Mouse (Mus musculus) urinary bladder, postnatal 25 days (tissue): ENCODE data around the gene Ccdc22.
A peak's percentile ranks its signal among the peaks of the same experiment; 100 is the strongest.

Experiments
- DNase-seq: peaks from one replicate; pipeline ENCODE4 v3.0.0; 2022; ENCODE audit warnings: low spot score

Gene Ccdc22

DNA sequence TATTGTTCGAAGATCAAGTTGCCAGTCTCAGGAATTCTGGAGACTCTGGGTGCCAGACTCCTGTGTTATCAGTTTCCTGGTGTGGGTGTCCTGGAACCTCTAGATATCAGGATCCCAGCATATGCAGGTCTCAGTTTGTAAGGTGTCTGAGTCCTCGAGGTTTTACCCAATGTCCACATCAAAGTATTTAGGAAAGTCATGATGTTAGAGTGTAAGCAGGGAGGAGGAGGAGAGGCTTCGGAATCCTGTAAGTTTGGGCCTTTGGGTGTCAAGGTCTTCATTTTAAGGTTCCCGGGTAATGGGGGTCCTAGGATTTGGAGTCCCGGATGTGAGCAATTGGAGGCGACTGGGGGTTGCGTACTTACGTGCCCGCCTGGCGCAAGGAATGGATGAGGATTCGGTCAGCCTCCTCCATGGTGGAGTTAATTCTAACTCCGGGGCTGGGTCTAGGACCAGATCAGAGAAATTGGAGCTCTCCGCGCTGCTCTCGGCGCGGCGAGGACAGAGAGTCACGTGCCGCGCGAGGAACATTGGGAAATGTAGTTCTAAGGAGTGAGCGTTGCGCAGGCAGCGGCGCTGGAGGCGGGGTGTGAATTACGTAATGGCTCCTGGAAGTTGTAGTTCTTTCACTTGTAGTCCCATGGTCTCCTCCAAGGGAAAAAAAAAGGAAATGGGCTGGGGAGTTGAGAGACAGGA is at the start of gene Ccdc22:
Gene Ccdc22, minus strand, starts transcription at position 639 of the 696 bp plus-strand sequence.
- peak; percentile 55 for DNase-seq

DNA sequence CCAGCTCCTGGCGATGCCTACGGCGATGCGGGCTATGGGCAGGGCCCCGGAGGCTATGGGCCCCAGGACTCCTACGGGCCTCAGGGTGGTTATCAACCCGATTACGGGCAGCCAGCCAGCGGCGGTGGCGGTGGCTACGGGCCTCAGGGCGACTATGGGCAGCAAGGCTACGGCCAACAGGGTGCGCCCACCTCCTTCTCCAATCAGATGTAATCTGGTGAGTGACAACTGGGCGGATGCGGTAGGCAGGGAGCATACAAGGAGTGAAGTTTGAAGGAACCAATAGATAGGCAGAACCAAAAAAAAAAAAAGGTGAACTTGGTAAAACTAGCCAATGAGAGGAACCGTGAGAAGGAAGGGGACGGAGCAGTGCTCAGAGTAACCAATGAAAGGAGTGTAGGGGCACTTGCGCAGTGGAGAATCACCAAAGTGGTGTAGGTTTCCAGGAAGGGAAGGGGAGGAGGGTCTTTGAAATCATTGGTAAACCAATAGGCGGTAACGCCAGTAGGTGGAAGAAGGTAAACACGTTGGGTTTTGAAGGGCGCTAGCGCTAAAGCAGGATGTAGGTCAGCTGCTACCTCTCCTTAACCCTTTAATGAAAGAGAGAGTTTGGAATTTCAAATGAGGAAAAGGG is 43.5 kb upstream of the Ccdc22 start:
- peak; percentile 57 for DNase-seq

DNA sequence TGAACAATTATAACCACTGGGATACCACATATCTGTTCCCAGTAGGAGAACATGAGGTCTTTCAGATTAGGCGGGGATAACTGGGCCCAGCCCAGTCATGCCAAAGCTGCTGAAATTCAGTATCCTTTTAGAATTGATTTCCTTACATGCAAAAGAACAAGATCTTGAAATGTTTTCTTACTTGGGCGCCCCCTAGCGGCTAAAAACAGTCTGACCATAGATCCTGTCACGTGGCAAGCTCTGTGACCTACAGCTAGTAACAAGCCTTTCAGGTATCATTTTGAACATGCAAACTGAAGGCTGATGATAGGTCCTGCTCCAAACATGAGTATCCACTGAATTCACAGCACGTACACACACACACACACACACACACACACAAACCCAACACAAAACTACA is 40.0 kb upstream of the Ccdc22 start:
- DNase-seq = peak; percentile 71

DNA sequence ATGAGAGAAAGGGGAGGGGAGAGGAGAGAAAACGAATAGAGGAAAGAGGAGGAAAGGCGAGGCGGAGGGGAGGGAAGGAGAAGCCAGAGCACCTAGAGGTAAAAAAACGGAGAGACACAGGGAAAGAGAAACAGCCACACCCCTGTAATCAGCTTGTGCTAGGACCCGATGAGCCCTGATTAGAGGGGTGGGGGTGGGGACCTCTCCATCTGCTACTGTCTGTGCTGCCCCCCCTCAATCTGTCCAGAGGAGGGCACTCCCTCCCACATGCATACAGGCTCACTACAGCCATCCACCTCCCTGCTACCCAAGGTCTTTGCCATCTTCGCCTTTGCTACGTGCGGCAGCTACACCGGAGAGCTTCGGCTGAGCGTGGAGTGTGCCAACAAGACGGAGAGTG is 35.5 kb upstream of the Ccdc22 start:
- DNase-seq = no peak

DNA sequence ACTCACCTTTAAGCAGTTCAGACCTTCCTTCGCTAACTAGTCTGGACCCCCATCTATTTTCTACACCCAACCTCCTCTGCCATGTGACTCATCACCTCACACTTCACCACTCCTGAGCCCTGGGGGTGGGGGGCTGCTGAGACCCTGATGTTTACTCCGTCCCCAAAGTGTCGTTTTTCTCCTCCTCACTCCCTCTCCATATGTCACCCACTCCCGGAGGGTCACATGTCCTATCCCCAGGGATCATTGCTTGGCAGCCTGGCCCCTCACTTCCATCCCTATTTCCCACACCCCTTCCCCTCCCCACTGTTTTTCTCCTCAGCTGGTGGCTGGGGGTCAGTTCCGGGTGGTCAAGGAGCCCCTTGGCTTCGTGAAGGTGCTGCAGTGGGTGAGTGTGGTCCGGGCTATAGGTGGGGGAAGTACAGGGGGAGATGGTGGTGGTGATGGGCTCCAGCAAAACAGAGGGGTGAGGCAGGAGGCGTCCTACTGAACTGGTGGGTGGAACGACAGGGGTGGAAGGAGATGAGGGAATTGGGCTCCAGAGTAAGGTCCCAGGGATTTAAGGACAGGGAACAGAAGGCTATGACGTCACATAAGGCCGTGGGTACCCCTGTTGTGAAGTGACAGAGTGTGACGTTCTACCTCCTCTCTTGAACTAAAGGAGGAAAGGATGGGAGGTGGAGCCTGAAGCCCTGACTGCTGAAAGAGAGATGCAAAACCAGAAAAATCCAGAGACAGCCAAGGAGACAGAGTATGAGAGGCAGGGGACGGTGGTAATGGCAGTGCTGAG is 34.4 kb upstream of the Ccdc22 start:
- DNase-seq = no peak

DNA sequence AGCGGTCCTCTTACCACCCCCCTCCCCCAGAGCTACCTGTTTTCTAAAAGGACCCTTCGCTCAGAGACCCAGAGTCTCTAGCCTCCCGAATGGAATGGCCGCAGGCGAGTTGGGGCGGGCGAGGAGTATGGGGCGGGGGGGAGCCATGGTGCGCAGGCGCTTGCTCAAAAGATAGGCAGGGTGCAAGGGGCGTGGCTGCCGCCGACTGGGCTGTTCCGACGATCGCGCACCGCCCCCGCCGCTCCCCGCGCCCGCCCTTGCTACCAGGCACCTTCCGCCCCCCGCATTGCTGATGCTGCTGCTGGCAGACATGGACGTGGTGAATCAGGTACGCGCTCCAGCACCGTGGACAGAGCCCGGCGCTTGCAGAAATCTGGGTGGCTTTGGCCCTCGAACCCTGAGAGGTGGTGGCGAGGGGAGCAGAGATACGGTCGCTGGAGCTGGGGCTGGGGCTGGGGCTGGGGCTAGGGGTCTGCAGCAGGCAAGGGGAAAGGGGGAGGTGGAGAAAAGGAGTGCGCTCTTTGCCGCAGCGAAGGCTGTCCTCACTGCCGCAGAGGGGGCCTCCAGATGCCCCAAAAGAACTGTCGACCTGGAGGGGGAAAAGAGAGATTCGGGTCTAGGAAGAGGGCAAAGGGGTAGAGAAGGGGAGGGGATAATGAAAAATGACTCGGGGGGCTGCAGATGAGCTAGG is 33.2 kb upstream of the Ccdc22 start, which contains the start of gene Syp:
Gene Syp, plus strand, starts transcription at position 71 of the 691 bp plus-strand sequence.
- DNase-seq = peak; percentile 31

DNA sequence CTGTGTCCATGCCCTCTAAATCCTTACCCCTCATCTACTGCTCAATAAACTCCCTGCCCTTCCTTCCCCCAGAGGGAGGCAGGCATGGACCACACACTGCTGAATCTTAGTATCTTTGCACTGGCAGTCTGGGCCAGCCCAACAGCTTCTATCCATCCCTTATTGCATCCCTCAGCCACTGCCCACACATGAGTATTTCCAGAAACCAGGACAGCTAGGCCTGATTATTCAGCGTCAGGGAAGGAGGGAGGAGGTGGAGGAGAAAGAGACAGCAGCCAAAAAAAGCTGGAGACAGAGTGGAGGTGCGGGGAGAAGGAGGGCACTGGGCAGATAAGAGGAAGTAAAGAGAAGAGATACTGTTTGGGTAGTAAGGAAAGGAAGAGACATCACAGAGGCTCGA is 29.8 kb upstream of the Ccdc22 start:
- no peak for DNase-seq

DNA sequence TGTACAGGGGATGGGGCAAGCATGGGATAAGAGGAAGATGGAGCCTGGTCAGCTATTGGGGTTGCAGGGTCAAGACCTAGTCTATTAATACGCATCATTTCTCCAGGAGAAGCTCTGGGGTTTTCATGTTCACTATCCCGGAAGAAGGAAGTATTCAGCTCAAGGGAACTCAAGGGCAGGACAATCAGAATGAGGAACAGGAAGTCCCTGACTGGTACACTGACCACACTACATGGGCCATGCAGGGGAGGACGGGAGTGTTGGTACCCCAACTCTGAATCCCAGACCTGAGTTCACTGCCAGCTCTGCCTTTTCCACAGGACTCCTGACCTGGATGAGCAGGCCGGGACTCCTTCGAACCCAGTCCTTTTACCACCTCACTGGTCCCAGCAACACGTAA is 27.2 kb upstream of the Ccdc22 start:
- DNase-seq = no peak

DNA sequence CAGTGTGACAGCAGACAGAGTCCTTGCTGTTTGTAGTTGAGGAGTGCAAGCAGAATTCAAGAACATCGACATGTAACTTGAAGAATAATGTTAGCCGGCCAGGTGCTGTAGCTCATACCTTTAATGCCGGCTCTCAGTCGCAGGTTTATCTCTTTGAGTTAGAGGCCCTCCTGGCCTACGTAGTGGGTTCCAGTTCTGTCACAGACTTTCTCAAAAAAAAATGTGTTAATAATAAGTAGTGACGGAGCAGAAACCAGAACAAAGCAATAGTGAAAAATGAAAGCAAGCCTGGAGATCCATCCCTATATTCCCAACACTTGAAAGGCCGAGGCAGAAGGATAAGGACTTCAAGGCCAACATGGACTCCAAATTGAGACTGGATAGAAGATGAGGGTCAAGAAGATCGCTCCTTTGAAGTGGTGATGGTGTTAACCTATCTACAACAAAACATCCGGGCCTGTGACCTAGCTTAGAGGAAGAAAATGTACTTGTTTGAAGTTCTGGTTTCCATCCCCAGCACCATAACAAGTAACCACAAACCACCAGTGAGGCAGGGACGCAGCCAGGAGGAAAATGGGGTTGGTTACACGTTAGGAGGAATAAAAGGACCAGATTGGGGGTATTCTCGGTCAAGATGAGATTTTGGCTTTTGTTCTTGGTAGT is 12.7 kb upstream of the Ccdc22 start:
- no peak for DNase-seq

DNA sequence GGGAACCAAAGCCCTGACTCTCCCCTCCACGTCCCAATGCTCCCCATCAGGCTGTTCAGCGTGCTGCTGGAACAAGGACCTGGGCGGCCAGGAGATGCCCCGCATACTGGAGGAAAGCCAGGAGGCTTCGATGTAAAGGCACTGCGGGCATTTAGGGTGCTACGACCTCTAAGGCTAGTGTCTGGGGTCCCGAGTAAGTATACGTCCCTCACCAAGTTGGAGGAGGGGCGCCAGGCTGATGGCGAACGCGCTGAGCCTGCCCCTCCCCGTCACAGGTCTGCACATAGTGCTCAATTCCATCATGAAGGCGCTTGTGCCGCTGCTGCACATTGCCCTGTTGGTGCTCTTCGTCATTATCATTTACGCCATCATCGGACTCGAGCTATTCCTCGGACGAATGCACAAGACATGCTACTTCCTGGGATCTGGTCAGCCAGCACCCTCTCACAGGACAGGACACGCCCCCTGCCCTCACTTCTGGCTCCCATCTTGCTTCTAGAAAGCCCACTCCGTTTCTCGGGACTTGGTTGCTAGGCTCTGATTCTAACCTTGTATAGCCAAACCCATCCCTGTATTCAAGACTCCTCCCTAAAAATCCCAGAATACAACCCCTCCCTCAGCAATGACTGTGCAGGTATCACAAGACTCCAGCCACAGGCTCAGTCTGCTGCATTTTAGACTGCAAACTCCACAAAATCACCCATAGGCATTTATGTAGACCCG is 5.4 kb upstream of the Ccdc22 start:
- DNase-seq = no peak

DNA sequence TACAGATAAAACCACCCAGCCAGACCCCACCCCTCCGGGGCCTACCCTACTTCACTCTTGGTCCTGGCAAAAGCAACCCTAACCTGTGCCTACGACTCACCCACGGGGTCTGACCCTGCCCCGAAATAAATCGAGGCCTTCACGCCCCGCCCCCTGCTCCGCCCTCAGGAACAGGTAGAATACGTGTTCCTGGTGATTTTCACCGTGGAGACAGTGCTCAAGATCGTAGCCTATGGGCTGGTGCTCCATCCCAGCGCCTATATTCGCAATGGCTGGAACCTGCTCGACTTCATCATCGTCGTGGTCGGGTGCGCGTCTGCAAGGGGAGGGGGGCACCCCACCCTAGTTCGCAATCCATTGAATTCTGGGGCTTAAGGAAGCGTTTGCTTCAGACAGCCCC is 4.7 kb upstream of the Ccdc22 start:
- DNase-seq = no peak

DNA sequence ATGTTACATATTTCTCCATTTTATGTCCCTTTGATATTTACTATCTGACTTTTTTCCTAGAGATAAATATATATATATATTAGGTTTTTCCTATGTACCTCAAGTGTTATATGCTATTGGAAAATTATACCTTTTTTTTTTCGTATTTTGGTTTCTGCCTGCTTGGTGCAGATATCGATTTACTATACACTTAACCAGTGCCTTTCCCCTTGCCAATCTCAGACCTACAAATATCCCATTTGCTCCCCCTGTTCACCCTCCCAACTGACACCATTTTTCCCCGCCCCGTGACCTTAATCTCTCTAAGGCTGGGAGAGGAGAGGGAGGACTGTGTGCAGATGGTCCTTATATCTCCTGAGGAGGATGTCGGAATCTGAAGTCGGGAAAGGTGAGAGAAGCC is 1.5 kb upstream of the Ccdc22 start, which contains the start of gene Cacna1f:
Gene Cacna1f, plus strand, starts transcription at position 301 of the 400 bp plus-strand sequence.
- DNase-seq = no peak

DNA sequence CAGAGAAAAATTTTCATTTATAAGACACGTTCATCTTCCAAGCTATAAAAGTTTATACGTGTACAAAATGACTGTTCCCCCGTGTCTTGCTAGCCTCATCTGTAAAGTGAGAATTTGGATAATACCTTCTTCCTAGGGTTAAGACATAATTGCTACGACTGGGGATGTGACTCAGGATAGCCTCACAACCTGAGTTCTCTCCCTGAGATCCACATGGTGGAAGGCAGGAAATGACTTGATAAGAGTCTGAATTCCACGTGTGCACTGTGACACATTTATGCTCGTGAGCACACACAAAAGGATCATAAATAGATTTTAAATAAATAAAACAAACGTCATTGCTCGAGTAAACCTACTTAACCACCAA is 241 bp upstream of the Ccdc22 start:
- DNase-seq = no peak

DNA sequence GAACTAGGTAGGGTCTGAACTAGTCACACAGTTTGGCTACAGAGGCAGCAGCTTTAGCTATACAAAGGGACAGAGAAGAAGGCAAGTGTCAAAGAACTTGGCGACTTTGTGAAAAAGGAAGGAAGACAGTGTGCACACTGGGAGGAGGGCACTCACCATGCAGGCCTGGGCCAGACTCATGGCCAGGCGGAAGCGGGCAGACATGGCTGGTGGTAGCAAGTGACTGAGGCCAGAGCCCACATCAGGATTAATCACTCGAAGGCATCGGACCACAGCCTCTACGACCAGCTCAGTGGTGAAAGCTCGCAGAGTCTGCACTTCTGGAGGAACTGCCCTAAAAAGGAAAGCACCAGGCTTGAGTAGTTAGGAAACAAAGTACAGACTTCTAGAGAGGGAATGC is 1.3 kb downstream of the Ccdc22 start:
- DNase-seq = no peak

DNA sequence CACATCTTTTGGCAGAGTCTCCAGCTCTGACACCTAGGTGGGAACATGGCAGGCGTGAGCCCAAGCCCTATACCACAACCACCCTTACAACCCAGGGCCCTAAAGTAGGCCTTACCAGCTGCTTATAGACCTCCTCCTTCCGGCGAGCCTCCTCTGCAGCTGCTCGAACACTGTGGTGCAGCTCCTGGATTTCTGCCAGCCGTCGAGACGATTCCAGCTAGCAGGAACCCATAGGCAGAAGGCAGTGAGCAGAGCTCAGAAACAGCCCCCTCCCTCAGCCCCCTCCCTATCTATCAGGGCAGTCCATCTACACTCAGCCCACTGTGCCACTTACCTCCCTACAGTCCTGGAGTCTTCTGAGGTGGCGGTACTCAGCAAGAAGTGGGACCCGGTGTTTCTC is 9.9 kb downstream of the Ccdc22 start:
- no peak for DNase-seq

DNA sequence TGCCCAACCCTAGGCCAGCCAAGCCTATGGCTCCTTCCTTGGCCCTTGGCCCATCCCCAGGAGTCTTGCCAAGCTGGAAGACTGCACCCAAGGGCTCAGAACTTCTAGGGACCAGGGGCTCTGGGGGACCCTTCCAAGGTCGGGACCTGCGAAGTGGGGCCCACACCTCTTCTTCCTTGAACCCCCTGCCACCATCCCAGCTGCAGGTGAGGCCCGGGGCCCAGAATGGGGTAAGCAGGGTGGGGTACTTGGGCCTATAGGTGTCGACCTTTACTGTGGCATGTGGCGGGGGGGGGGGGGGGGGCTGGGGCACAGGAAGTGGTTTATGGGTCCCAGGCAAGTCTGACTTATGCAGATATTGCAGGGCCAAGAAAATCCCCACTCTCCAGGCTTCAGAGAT is 19.0 kb downstream of the Ccdc22 start:
- no peak for DNase-seq

DNA sequence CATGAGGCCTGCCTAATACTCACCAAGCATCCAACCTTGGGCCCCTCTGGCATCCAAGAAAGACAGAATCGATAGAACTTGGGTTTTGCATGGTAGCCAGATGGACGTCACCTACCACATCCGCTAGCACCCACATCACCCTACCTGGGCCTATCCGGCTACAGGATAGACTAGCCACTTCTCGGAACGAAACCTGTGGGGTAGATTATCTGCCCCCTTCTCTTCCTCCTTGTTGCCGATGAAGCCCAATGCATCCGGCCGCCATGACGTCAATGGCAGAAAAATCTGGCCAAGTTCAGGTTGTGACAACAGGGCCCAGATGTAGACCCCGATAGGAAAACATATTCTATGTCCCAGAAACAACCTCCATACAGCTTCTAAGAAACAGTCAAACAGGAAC is 21.4 kb downstream of the Ccdc22 start:
- DNase-seq = no peak

DNA sequence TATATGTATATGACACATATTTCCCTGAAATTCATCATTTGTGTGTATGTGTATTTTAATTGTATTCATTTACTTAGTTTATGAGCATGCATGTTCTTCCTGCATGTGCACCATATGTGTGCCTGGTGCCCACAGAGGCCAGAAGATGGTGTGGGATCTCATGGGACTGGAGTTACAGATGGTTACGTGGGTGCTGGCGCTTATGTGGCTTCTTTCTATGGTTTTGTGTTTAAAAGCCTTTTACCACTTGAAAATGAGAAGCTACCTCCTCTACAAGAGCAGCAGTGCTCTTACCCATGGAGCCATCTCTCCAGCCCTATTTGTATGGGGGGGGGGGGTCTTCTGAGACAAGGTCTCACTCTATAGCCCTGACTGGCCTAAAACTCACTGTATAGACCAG is 24.2 kb downstream of the Ccdc22 start:
- DNase-seq = no peak

DNA sequence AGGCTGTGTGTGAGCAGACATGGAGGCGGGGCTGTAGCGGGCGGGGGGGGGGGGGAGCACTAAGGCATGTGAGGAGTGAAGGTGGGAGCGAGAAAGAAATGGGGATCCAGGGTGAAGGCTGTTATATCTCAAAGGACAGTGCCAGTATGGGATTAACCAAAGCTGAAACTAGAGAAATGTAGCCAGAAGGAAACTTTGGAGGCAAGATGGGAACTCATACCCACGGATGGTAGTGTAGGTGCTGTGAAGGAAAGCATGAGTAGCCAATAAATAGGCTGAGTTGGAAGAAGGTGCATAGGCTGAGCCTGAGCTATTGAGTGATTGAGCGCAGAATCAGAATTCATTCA is 30.5 kb downstream of the Ccdc22 start:
- DNase-seq = no peak

DNA sequence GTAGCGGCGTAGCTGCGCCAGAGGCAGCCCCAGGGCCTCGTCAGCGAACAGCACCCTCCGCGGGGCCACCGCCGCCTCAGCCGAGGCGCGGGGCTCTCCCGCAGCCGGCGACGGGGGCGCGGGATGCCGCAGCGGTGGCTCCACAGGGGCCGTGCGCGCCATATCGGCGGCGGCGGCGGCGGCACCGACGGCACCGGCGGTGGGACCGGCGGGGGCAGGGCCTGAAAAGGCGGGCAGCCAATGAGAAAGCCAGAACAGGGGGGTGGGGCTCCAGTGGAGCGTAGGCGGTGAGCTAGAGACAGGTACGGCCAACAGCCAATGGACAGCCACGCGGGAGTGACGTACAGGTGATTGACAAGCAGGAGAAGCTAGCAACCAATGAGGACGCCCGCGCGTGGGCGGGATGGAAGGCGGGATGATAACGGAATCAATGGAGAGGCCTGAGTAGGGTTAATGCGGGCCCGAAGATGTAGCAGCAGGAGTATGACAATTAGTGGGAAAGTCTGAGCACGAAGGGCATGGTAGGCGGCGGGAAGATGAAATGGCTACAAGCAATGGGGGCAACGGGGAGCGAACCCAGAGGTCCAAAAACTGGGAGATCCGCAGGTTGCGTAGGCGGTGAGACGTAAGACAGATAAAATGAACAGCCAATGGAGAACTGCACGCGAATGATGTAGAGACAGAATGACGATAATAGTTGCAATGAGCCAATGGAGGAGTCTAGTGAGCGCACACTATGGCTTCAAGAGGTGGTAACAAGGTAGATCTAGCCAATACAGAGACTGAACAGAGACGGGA is 31.0 kb downstream of the Ccdc22 start, which contains the start of gene Ppp1r3f:
Gene Ppp1r3f, minus strand, starts transcription at position 197 of the 798 bp plus-strand sequence.
- DNase-seq = peak; percentile 79
